Mouse (Mus musculus): Measurements from ENCODE around the gene Bbox1. TPM values are rescaled to one million over a fixed set of nuclear protein-coding genes. Genes with fewer than 3 reads are reported as not detected.

The Bbox1 gene
- polyA plus RNA-seq, 1 experiment, result not detected

DNA sequence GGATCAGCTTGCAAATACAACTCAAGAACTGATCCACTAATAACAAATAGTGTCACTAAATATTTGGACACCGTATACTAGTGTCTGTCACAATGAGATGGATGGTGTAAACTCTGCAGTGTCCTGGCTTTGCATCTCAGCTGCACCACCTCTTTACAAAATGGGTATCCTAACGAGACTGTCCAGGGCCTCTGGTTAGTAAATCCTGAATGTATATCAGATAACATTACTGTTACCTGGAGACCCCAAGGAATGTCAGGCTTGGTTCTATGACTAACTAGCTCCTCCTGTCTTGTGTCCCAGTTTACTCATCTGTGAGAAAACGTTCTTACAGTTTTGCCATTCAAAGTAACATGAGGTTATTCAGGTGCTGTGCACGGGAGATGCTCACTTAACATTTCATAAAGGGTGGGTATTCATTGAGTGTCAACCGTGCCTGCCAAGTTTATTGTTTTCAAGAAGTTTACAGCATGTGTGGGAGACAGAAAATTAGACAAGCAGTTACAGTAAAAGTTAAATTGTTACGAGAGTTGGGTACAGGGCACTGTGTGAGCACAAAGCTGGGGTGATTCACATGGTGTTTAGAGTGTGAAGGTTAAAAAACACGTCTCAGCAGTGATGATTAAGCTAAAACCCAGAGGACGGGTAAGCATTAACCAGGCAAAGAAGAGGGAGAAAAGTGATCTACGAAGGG, 99.2 kb downstream of the Bbox1 start:
- no peak for TF ChIP-seq GATA1 (IDR thresholded peaks at IDR 0.05; ENCODE audit: low read length)

DNA sequence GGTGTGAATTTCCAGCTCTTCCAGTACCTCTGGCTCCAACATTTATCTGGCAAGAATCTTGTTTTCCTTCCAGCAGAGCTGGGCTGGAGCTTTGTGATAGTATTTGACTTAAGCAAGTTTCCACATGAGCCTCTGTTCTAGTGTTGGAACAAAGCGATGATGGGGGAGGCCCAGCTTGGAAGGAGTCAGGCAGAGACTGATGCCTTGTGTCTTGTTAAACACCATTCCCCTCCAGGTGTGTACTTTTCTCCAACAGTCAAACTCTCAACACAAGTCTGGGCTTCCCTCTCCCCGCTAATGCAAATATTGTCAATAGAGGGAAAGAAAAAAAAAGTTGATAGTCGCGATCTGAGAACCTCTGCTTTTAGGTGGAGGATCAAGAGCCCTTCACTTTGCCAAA, 100.1 kb downstream of the Bbox1 start:
- no peak for TF ChIP-seq GATA1 (IDR thresholded peaks at IDR 0.05; ENCODE audit: low read length)

Other genes with a start within 250 kb of the Bbox1 start
- not detected in 2 replicates for gene Fibin, start 48.6 kb upstream of the Bbox1 start, polyA plus RNA-seq (2012)